Mouse (Mus musculus) skeletal muscle tissue, postnatal 0 days (tissue): ENCODE measurements around the gene Zfp626. TPM values are rescaled to one million over a fixed set of nuclear protein-coding genes. Genes with fewer than 3 reads are reported as not detected.

Experiments used
- polyA plus RNA-seq: library from polyadenylated mRNA; unstranded; fragments of >200 nt; fragmentation: Nextera tagmentation; extraction: Ambion mirVana; gene quantifications from 2 replicates; pipeline ENCODE4 v1.2.1, GENCODE M21; 2015

Gene Zfp626
- polyA plus RNA-seq, result 0.87 and 0.96 TPM in 2 replicates

GRCm38 (mm10) chr7:27806896-27807295, at the start of gene Zfp626:
Gene Zfp626 (plus strand): TSS chr7:27807196.

DNA sequence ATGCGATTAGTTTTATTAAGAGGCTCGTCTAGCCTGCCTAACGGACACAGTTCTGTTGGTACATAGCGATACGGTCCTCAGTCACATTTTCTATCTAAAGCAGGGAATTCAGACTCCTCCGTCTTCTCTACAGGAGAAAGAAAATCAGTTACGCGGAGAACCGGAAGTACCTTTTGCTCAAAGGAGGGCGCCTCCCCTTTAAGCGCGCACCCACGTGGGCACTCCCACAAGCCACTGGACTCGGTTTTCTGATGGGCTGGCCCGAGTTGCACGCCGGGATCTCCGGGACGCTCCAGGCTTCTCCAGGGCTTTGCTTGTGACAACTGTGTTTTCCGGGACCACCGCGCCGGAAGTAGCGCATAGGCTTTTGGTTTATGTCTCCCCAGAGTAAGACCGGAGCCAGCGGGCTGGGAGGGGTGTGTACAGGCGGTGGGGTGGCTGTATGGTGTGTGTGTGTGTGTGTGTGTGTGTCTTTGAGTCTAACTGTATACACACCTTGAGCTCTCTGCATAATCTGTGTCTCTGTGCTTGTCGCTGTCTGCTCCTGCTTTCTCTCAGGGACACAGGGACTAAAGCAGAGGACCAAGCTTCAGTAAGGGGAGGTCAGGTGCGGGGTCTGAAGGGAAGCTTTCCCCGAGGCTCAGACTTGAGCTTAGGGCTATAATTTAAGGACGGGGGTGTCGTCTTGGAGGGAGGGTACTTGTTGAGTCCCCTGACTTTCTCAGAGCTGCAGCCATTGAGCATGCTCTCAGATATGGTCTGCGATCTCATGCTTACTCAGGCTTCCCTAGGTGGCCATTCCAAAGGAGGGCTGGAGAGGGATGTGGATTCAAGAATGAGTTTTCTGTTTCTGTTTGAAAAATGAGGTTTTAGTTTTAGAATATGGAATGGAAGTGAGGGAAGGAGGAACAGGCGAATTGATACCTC, 31.6 kb downstream of the Zfp626 start, which contains the start of gene Zfp59:
Gene Zfp59, plus strand, starts transcription at position 285 of the 927 bp plus-strand sequence.

GRCm38 (mm10) chr7:27857227-27857626, 50.2 kb downstream of the Zfp626 start, which contains the start of gene Zfp607a:
Gene Zfp607a (plus strand): TSS chr7:27857527.

Other genes with a start within 250 kb of the Zfp626 start
- 116 and 131 TPM in 2 replicates for gene Akt2, start 215.6 kb upstream of the Zfp626 start, polyA plus RNA-seq
- gene Ttc9b, start 153.3 kb upstream of the Zfp626 start, polyA plus RNA-seq, result 0.07 TPM in 1 of 2 replicates, not detected in the other
- 2.8 and 5.1 TPM in 2 replicates for gene Map3k10, start 132.6 kb upstream of the Zfp626 start, polyA plus RNA-seq
- 2.4 and 2.8 TPM in 2 replicates for gene Zfp607b, start 117.9 kb upstream of the Zfp626 start, polyA plus RNA-seq
- gene Zfp60, start 75.8 kb upstream of the Zfp626 start, polyA plus RNA-seq, result 8.7 and 10.3 TPM in 2 replicates
- 2.7 and 2.9 TPM in 2 replicates for gene Zfp59, start 31.4 kb downstream of the Zfp626 start, polyA plus RNA-seq
- 1.8 TPM in 2 replicates for gene Zfp607a, start 50.3 kb downstream of the Zfp626 start, polyA plus RNA-seq
- gene Zfp974, start 122.3 kb downstream of the Zfp626 start, polyA plus RNA-seq, result 3.1 and 3.4 TPM in 2 replicates
- 7.2 and 7.6 TPM in 2 replicates for gene Zfp780b, start 172.0 kb downstream of the Zfp626 start, polyA plus RNA-seq
- gene Zfp850, start 206.9 kb downstream of the Zfp626 start, polyA plus RNA-seq, result 0.55 and 0.78 TPM in 2 replicates
- 179 and 196 TPM in 2 replicates for gene Psmc4, start 242.9 kb downstream of the Zfp626 start, polyA plus RNA-seq